Mouse (Mus musculus) spleen, adult 12 weeks (tissue): Measurements from ENCODE around the gene Lsp1.

Experiments used
- DNase-seq: peaks from one replicate; pipeline ENCODE4 v3.0.0; 2022; ENCODE audit warnings: low spot score

Gene Lsp1

DNA sequence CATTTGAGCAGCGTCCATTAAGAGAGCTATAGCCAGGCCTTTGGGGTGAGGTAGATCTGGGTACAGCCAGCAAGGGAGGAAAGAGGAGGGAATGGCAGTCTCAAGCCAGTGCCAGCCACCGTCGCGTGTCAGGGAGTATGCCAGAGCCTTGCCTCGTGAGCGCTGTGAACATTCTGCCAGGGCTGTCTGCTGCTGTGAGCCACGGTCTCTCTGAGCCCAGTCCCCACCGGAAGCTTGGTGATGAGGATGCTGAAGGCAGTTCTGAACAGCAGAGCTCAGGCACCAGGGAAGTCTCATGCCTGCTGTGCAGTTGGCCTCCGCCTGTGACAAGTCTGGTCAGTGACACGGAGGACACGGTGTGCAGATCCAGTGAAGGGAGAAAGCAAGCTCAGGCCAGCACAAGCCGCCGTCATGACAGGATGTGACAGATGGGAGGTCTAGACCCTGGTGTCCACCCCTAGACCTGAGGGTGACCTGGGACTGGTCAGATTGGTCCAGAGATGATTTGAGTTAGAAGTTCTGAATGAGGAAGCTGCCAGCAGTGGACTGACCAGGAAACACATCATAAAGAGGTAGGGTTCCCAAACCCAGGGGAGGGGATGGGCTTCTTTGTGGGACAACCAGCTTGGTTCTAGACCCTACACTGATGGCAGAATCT, 16.3 kb downstream of the Lsp1 start:
- DNase-seq: no peak

DNA sequence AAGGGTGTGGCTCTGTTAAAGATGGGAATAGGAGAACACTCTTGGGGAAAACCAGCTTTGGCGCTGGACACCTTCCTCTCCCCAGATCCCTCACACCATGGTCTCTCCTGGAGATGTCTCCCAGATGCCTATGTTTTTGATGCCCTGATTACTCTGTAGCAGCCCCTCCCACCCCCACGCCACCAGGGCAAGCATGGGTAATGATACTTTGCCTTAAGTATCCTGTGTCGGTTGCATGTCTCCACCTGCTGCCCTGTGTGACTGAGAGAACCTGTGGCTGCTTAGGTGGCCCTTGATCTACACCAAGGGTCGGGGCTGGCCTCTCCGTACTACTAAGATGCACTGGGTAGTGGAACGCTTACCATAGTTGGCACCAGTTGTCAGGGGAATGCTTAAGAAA, 17.4 kb downstream of the Lsp1 start:
- DNase-seq: no peak

DNA sequence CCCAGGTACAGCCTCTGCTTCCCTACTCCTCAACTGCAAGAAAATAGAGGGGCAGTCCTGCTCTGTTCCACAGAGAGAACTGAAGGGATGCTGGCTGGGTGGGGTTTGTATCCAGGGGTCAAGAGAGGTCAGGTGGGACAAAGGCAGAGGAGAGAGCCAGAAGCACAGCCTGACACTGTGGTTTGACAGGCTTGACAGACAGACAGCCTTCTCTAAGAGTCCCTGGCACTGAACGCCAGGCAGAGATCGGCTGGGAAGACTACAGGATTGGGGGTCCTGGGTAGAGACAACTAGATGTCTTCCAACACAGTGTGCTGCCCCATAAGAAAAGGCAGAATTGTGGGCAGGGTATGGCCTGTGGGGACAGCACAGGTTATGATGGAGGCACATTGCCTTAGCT, 18.0 kb downstream of the Lsp1 start:
- no peak for DNase-seq

DNA sequence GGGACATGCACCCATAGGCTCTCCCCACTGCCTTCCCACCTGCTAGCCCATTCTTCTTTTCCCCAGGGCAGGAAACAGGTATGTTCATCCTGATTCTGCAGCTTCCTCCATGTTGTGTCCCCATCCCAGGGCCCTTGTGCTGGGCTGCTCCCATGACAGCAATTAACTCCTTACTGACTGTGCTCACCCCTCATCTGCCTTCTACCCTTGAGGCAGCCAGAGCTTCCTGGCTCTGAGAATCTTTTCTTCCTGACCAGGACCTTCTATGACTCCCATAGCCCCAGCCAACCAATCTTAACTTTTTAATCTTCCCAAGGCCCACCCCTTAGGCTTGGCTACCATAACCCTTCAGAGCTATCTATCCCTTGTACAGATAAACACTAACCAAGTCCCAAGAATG, 18.7 kb downstream of the Lsp1 start:
- no peak for DNase-seq

DNA sequence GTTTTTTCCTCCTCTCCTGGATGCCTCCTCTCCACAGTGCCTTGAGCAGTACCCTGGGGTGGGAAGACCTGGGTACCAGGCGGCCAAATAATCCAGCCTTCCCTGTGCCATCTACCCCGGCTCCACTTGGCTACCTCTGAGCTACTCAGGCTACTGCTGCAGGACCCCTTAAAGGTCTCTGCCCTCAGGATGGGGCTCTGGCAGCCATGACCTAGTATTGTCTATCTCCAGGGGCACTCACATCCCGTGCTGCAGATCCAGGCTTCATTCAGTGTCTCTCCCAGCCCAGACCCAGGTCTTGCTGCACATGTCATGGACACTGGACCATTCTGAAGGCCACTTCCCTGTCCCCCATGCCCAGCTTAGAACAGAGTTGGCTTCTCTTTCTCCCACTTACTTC, 19.3 kb downstream of the Lsp1 start:
- no peak for DNase-seq

DNA sequence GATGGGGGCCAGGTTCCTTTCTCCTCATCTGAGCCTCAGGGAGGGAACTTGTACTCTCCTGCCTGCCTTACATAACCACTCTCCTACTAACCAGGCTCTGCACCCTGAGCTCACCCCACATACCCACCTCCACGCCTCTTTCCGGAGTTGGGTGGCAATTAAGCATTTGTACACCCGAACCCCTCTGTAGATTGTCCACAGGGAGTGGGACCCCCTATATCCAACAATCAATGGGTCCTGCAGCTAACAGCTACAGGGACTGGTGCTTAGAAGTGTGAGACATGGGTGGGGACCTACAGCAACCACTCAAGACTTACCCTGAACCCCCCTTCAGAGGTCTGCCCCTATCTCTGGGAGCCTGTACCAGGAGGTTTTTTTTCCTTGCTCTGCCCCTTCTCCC, 20.1 kb downstream of the Lsp1 start:
- DNase-seq: no peak

DNA sequence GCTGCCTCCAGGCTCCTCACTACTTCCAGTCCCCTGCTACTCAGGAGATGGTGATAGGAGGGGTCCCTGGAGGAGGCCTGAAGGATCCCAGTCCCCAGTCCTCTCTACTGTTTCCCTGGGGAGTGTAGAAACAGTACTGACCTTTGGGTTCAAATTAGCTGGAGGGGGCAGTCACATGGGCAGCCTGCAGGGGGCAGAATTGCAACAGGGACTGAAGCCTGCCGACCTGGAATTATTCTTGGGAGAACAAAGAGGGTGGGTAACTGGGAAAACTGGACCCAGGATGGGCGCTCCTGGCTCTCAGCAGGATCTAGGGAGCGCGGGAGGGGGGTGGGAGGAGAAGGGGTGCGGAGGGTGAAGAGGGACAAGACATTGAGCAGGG, 20.6 kb downstream of the Lsp1 start:
- DNase-seq: no peak

DNA sequence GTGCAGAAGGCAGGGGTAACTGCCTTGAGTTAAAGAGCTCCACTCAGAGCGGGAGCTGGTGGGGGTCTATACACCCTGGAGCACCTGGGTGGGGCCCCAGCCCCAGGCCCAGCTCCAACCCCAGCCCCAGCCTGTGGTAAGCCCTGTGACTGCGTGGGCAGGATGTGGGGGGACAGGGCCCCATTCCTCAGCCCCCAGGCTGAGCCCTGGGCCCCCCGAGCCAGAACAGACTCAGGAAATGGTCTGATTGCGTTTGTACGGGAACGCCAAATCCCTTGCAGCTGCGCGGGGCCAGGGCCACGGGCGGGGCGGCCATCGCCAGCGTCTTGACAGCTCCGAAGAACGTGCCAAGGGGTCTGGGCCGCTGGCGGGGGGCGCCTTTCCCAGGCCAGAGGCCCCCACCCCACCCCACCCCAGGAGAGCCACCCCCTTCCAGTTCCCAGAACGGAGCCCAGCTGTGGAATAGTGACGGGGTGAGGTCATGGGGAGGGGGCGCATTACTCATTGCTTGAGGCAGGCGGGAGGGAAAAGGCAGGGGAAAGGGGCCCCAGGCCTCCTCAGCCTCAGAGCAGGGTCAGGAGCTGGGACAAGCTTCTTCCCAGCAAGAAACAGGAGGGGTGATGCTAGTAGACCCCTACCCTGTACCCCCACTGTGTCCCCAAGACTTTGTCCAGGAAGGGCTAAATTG, 21.1 kb downstream of the Lsp1 start:
- no peak for DNase-seq

DNA sequence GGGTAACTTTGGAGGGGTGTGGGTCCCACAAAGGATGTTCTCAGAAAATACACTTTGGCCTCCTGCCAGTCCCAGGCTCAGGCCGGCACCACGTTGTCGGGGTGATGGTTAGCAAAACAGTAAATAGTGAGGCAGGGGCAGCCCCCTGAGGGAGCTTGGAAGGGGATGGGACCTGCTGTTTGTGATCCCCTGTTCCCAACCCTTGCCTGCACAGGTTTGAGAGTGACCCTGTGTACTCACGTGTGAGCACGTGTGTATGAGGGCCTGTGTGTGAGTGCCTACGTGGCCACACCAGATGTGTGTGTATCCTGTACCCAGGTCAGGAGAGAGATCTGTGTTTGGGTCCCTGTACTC, 21.6 kb downstream of the Lsp1 start:
- DNase-seq: no peak

DNA sequence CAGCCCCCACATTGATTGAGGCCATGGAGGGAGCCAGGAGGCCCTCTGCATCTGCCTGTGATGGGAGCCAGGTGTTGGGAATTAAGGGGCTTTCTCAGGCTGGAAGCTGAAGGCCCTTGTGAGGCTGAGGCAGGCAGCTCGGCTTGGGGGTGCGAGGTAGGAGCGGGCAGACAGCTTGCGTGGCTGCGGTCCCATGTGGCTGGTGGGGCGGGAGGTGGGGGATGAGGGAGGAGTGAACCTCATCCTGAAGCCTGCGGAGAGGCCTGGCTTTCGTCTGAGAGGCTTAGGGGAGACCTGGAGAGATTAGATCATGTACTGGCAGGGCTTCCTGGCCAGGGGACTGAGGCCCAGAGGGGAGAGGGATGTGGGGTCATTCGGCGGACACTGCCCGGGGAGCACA, 22.5 kb downstream of the Lsp1 start:
- DNase-seq: no peak

DNA sequence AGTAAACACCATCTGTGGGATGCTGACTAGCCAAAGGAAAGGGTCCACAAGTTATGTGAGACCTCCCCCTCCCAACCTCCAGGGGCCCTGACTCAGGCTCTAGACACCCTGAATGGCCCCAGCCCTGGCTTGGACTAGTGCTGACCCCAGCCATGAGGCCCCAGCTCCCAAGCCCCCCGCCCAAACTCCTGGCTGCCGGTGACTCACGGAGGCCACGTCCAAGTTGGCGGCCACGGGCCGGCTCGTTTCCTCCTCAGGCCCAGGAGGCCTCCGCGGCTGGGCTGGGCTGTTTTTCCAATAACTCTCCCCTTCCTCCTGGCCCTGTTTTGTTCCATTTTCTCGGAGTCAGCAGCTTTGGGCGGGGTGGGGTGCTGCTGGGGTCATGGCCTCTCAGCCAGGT, 24.2 kb downstream of the Lsp1 start:
- DNase-seq: no peak

DNA sequence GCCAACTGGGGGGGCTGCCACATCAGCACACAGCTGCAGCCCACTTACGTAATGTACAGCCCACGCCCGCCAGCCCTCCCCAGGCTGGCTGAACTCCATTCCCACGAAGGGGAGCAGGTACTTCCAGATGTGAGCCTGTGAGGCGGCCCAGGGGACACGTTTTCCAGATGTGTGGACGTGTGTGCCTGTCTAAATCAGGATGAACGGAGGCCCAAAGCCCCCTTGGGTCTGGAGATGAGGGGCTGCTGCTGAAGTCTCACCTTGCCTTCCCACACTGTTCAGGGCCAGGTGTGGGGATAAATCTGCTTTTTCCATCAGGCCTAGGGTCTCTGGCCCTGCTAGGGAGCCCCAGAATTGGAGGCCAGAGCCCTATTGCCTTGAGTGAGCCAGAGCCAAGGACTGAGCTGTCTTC, 26.1 kb downstream of the Lsp1 start:
- no peak for DNase-seq

DNA sequence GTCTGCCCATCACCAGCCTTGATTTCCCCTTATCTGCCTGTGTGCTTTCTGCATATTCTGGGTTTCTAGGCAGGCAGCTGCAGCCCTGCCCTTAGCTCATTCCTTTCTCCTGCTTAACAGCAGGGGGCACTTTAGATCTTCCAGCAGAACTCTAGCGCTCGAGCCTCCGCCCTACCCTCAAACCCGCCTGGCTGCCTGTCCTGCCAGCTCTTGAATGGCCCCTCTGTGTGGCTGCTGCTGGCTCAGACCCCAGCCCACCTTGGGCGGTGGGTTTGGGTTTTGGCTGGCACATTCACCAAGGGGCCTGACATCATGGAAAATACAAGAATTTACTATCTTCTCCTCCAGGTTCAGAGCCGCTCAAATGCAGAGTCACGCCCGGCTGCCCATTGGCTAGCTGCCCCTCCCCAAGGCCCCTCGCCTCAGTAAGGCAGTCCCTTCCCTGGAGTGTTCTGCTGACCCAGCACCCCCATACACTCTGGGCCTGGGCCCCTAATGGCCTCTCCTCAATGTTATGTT, 26.8 kb downstream of the Lsp1 start:
- DNase-seq: no peak

DNA sequence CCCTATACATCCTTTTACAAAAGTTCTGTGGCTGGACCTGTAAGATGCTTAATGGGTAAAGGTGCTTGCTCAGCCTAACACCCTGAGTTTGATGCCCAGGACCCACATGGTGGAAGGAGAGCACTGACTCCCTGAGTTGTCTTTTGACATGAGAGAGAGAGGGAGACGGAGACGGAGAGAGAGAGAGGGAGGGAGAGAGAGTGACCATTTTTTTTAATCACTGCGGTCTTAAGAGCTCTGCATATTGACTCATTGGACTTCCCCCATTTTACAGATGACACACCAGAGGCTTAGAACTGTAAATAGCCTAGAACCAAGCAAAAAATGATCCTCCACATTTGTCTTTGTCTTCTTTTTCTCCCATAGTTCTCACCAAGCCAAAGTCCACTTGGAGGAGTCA, 27.4 kb downstream of the Lsp1 start:
- DNase-seq: no peak

DNA sequence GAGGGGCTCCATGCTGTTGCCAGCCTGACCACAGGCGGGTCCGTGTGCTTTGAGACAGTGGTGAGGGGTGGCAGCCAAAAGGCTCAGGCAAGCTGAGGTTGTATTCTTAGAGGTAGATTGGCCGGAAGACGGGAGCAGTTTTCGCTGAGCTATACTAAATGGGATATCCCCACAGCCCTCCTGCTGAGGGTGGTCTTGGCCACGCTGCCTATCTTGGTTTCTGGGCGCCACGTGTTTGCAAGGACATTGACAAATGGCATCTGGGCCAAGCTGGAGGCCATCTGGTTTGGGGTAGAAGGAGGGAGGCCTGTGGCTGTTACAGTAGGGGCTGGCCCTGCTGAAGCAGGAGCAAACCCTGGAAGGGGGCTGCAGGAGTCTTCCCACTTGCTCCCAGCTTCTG, 32.9 kb downstream of the Lsp1 start:
- no peak for DNase-seq

DNA sequence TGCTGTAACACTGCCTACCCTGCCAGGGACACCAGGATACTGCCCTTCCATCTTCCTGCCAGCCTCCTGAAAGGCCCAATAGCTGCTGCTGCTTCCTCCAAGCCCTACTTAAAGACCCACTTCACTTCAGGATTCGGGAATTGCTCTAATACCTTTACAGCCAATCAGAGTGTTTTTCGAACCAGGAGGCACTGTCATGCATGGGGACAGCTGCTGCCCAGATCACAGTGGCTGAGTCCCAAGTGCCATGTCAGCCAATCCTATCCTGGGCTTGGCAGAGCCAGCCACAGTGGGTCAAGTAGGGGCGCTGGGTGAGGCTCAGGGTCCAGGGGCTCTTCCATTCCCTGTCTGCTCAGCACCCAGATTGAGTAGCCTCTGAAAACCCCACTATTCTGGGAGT, 35.5 kb downstream of the Lsp1 start:
- DNase-seq: no peak

DNA sequence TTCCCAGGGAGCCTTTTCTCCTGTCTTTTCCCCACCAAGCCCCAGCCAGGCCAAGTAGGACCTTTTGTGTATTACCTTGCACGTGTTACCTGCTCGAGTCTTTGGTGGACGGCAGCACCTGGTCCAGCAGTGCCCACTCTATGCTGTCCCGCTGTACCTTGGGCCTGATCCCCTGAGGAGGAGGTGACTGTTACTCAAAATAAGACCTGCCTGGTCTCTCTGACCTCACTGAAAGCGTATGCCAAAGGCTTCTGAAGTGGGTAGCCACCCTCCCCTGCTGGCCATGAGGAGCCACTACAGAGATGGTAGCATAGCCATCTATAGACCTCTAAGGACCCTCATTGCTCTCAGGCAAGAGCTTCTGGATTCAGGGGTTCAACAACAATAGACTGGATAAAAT, 36.2 kb downstream of the Lsp1 start:
- no peak for DNase-seq

DNA sequence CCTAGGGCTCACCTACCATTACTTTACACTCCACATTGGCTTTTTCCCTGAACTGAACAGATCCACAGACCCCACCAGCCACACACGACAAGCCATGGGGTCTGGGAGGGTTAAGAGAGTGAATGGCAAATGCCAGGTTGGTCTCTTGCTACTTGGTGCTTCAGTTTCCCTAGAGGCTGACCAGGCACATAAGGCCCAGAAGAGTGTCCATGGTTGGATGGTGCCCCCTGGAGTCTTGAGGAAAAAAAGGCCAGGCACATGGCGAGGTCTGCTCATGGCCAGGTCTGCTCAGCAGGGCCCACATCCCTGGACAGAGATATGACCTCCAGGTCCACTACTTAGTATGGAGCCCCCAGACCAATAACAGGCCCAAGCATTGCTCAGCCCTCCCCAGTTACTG, 37.2 kb downstream of the Lsp1 start:
- DNase-seq: no peak

DNA sequence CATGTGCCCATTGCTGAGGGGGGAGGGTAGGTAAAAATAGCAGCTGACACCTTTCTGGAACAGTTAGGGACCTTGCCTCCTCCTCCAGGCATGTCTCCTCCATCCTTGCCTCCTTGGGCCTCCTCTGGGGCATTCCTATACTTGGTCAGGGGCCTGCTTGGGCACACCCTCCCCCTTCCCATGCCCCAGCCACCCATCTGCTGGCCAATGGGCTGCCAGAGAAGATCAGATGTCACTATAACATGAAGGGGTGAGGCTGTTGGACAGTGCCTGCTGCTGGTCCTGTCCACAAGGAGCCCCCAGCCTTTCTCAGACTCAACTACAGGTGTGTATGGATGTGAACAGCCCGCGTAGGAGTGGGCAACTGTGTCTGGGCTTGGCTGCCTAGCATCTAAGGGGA, 38.0 kb downstream of the Lsp1 start, which contains the start of gene Tnnt3:
Tnnt3 (plus strand) TSS at position 262 of the 400 bp plus-strand sequence.
- no peak for DNase-seq

DNA sequence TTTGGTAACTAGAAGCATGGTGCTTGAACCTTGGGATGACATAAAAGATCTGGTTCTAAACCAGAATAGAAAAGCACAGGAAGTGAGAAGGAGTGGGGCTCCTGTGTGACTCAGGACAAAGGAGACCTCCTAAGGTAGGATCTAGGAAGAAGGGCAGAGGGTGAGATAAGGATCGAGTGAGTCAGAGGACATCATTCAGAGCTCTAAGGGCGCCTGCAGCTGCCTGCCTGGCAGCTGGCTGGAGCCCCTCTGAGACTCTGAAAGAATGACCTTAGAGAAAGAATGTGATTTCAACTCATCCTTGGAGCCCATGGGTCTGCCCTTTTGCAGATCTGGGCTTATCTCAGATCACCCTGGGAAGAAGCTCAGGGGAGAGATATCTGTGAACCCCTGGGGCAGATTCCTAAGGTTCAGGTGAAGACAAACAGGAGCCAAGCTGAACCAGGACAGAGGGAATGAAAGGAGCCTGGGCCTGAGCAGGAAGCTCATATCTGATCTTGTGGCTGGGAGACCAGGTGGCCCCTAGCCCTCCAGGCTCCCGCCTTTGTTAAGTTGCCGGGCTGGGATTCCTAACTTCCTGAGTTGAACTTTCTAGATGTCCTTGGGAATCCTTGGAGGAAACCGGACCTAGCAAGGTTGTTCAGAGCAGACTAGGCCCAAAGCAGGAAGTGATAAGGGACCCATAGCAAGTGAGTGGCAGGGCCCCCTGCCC, 38.6 kb downstream of the Lsp1 start:
- no peak for DNase-seq

DNA sequence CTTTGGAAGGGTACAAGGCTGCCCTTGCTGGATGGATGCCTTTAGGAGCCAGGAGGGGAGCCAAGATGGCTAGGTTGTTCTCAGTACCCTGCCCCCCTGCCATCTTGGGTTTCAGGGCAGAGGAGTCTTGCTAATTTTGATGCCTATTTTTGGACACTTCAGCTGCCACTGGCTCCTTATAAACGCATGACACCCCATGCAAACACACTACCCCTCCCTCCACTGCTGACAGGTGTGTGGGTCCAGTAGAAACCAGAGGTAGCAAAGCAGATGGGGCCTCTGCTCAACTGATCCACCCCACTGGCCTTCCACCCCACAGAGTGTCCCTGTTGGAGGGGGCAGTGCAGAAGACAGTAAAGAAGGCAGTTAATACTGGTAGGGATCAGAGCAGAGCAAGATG, 39.4 kb downstream of the Lsp1 start:
- DNase-seq: no peak

DNA sequence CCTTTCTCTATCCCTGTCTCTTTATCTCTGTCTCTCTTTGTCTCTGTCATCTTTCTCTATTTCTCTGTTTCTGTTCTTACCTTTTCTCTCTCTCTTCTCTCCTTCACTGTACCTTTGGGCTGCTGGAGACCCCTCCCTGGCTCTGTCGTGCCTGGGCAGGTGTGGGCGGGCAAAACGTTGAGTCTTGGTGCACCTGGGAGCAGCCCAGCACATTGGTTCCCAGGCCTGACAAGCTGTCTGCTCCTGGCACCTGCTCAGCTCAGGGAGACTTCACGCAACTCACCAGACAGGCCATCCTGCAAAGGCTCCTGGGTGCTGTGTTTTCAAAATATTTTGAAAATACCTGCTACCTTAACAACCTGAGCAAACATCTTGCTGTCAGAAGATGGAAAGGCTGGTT, 42.6 kb downstream of the Lsp1 start:
- no peak for DNase-seq

DNA sequence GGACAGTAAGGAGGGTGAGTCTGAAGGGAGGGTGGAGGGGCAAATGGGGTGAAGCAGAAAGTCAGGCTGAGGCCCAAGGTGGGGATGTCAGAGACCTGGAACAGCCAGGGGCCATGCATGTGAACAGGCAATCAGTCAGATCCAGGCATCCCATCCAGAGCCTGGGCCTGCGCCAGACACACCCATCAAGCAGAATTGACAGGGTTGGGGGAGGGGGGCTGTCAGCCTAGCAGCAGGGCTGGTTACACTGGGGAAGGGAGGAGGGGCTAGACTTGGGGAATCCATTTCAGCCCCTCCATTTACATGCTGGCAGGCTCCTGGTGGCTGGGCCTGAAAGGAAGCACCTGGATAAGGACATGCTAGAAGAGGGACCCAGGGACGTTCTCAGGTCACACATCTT, 45.3 kb downstream of the Lsp1 start:
- no peak for DNase-seq
